Mouse (Mus musculus) T-helper 1 cell (primary cell): ENCODE data around the gene Lipo2.
"Not testable (repeated sequence)": the region's sequence is repeated elsewhere in the genome, so short reads cannot be mapped to it uniquely, and the experiment has no call there.

Experiments used
- in situ Hi-C: fragments of 300-600 bp; cut with MboI, MseI; formaldehyde crosslinking; loops from one replicate; pipeline ENCODE4 v1.15.1; 2025; ENCODE audit warnings: high pct_unique_total_duplicates

The Lipo2 gene

GRCm38 (mm10) chr19:33751259-33751658, at the start of gene Lipo2:
Lipo2 (minus strand) TSS chr19:33751359.
- in situ Hi-C loops, result not testable (repeated sequence)

GRCm38 (mm10) chr19:33787359-33787758, 36.2 kb upstream of the Lipo2 start, which contains the start of gene Lipo1:
Lipo1 (minus strand) TSS chr19:33787459.
- in situ Hi-C loops, result not testable (repeated sequence)

GRCm38 (mm10) chr19:33786576-33787277, 35.6 kb upstream of the Lipo2 start:
- in situ Hi-C loops, result no loop called here

- in situ Hi-C loops, result not testable (repeated sequence)
These were observed 10.3 kb upstream of the Lipo2 start, which contains the start of gene Lipo3 for GRCm38 (mm10) chr19:33761287-33762086. Lipo3 (minus strand) TSS chr19:33761951.
